In genomic region chr13:82971722-82972121, GRCm38 (mm10) we compare ENCODE assay signal across 24 mouse cellular contexts.
A peak's percentile ranks its signal among the peaks of the same experiment; 100 is the strongest.
DNase-seq lines count a peak whose midpoint lies in the region; ATAC-seq and TF ChIP-seq lines count a peak whose summit lies in the region.
"Had no signal": no experiment of that assay in that cellular context is flagged by ENCODE, and none has a peak within 500 bp of the region (broad histone marks: within the 10 kb centered on the region; RNA-seq: fewer than 3 reads in every experiment).

No protein-coding gene starts in this region.

- H3K9ac ChIP-seq in forebrain, embryonic 16.5 days (replicated peaks; ENCODE audit: low read depth, low read length): no peak overlapping the region
- H3K9ac ChIP-seq: embryonic facial prominence, embryonic 15.5 days; hindbrain, embryonic 15.5 days; limb, embryonic 15.5 days; neural tube, embryonic 13.5 days had no signal

- H3K36me3 ChIP-seq in forebrain, embryonic 16.5 days (ENCODE audit: control insufficient read depth, insufficient read depth): no peaks in the 10 kb centered on the region
- H3K36me3 ChIP-seq: embryonic facial prominence, embryonic 15.5 days; G1E; hindbrain, embryonic 15.5 days; limb, embryonic 15.5 days; neural tube, embryonic 13.5 days had no signal

- no peak overlapping the region for H3K4me3 ChIP-seq in forebrain, embryonic 16.5 days (replicated peaks; ENCODE audit: low read length)
- H3K4me3 ChIP-seq: embryonic facial prominence, embryonic 15.5 days; hindbrain, embryonic 15.5 days; layer of hippocampus, adult 2 months; limb, embryonic 15.5 days; neural tube, embryonic 13.5 days had no signal

- no peak for TF ChIP-seq CTCF in brain, embryonic 14.5 days (IDR thresholded peaks at IDR 0.05; ENCODE audit: borderline replicate concordance, extremely low read depth, insufficient read depth, insufficient read length)

- 48% methylated on average over 9 of the region's 9 CpGs for WGBS in forebrain, embryonic 16.5 days

- no peaks in the 10 kb centered on the region for H3K27me3 ChIP-seq in forebrain, embryonic 16.5 days (replicated peaks; ENCODE audit: control insufficient read depth, insufficient read depth, low read length)
- H3K27me3 ChIP-seq: embryonic facial prominence, embryonic 15.5 days; hindbrain, embryonic 15.5 days; limb, embryonic 15.5 days; neural tube, embryonic 13.5 days had no signal

- no peak overlapping the region for H3K4me2 ChIP-seq in forebrain, embryonic 16.5 days (ENCODE audit: low read length)
- H3K4me2 ChIP-seq: embryonic facial prominence, embryonic 15.5 days; heart, embryonic 11.5 days; hindbrain, embryonic 15.5 days; limb, embryonic 15.5 days; neural tube, embryonic 13.5 days had no signal

- no peaks in the 10 kb centered on the region for H3K4me1 ChIP-seq in forebrain, embryonic 16.5 days (replicated peaks; ENCODE audit: control insufficient read depth, insufficient read depth, low read length)
- H3K4me1 ChIP-seq: embryonic facial prominence, embryonic 15.5 days; hindbrain, embryonic 15.5 days; limb, embryonic 15.5 days; neural tube, embryonic 13.5 days had no signal

- no peaks in the 10 kb centered on the region for H3K9me3 ChIP-seq in forebrain, embryonic 16.5 days (ENCODE audit: control insufficient read depth, low read length)
- H3K9me3 ChIP-seq: embryonic facial prominence, embryonic 15.5 days; G1E; hindbrain, embryonic 15.5 days; limb, embryonic 15.5 days; neural tube, embryonic 13.5 days had no signal

- peak; percentile 89 for ATAC-seq in forebrain, embryonic 16.5 days
- ATAC-seq: intestine, postnatal 0 days had no signal

- H3K27ac ChIP-seq in forebrain, embryonic 16.5 days (ENCODE audit: low read length): 0 out of 2 replicates have a peak overlapping the region, but pooled peaks have one; percentile 41
- H3K27ac ChIP-seq: embryonic facial prominence, embryonic 15.5 days; hindbrain, embryonic 15.5 days; kidney, postnatal 0 days; layer of hippocampus, adult 2 months; limb, embryonic 15.5 days; neural tube, embryonic 13.5 days had no signal

- peak; percentile 80 for DNase-seq in brain, embryonic 14.5 days (ENCODE audit: low read depth)
- DNase-seq in layer of hippocampus, postnatal 10 days (ENCODE audit: low spot score in 2 of 2): peak; percentile 5 to 14
- peak; percentile 32 to 74 for DNase-seq in right cerebral cortex, postnatal 10 days (ENCODE audit: low spot score in 2 of 2)
- DNase-seq in thymus, adult 18-20 months: no peak
- DNase-seq in gastrocnemius, adult 18-20 months (ENCODE audit: low spot score): no peak
- no peak for DNase-seq in urinary bladder, adult 18-20 months (ENCODE audit: low spot score in 2 of 2)
- DNase-seq: adrenal gland, postnatal 36 days; cerebellum, postnatal 14 days; embryo, embryonic 11 days; gastrocnemius, postnatal 25 days; heart, postnatal 14 days; lung, postnatal 14 days; spleen, adult 18-20 months; thymus, postnatal 14 days had no signal

- no peak for TF ChIP-seq POLR2A in brain, embryonic 14.5 days (IDR thresholded peaks at IDR 0.05; ENCODE audit: borderline replicate concordance, extremely low read depth, insufficient read depth, insufficient read length, poor library complexity, severe bottlenecking)

Comparison
In these comparisons a context has a peak if more than half of its experiments do, and no peak if none do; other contexts are left out.
1. DNase-seq: peak in brain, embryonic 14.5 days (single experiment), layer of hippocampus, postnatal 10 days (2 of 2) and right cerebral cortex, postnatal 10 days (2 of 2); none in thymus, adult 18-20 months (0 of 2), gastrocnemius, adult 18-20 months (single experiment) and urinary bladder, adult 18-20 months (0 of 2).